Mouse (Mus musculus): ENCODE results near the gene Tbck.

The Tbck gene

DNA sequence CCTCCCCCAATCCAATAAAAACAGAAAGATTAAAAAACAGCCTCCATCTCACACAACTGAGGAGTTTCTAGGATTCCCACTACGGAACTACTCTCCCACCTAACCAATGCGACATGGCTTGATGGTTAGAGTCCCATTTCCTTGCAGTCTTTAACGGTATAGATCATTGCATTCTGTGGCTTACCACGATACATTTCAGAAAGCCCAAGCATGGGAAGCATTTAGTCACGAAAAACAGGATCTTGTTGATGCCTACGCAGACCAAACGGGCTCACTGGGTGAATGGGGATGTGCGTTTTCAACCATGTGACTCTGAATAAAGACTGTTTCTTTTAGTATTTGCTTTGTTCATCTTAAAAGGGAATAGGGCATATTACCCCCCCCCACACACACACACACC, 181.0 kb downstream of the Tbck start:
- intact Hi-C loops (cut with DNase I): no loop called here

DNA sequence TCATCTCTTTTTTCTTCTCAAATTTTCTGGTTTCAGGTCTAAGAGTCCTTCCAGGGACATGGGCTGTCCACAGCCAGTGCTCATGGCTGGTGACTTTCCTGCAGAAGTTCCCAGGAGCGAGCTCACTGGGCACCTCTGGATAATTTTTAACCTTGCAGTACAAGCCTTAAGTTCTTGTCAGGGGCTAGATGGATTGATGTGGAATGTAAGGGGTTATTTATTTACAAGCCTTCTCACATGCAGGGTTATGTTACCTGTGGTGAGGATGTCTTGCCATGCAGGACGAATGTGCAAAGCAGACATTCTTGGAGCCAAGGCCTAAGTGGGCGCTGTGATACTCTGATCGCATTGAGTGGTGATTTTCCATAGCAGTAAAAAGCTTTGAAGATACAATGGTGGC, 181.7 kb downstream of the Tbck start:
- intact Hi-C loops (cut with DNase I): no loop called here

GRCm38 (mm10) chr3:132866984-132867383, 183.0 kb downstream of the Tbck start:
- intact Hi-C loops (cut with DNase I): no loop called here

- intact Hi-C loops (cut with DNase I): no loop called here
Measured at GRCm38 (mm10) chr3:132868838-132869237, 184.9 kb downstream of the Tbck start.

DNA sequence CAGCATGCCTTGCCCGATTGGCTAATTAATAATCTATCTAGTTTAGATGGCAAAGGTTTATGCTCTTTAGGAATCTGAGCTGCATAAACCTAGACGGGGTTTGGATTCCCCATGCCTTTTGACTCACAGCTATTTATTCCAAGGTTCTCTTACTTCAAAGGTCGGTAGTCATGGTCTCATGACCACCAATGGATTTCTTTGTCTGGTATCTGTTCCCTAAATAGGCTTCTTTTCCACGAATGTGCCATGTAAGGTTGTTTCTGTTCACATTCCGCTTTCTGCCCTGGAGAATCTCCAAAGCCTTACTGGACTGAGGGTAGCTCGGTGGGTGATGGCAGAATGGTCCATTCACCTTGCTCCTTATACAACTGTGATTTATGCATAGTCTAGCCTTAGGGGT, 186.1 kb downstream of the Tbck start:
- intact Hi-C loops (cut with DNase I): no loop called here

- intact Hi-C loops (cut with DNase I): no loop called here
Measured at GRCm38 (mm10) chr3:132871318-132871904, 187.5 kb downstream of the Tbck start.

DNA sequence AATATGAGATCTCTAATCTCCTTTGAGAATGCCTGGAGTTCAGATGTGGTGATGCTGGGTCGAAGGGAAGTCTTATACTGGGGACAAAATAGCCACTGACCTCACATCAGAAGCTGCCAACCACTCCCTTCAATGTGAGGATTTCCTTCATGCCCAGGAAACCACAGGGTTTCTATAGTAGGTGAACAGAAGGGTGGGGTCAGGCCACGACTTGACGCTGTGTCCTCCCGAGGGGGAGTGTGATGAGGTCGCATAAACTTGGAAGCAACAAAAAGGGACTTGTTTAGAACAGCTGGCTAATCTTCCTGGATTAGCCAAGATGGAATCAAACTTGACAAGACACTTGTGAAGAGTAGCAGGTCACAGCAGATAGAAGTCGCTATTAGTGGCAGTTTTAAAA, 189.3 kb downstream of the Tbck start:
- intact Hi-C loops (cut with DNase I): no loop called here

- intact Hi-C loops (cut with DNase I): no loop called here
Measured at GRCm38 (mm10) chr3:132876011-132876708, 192.2 kb downstream of the Tbck start.

GRCm38 (mm10) chr3:132876933-132877676, 193.2 kb downstream of the Tbck start:
- intact Hi-C loops (cut with DNase I): no loop called here

GRCm38 (mm10) chr3:132880361-132880760, 196.4 kb downstream of the Tbck start:
- intact Hi-C loops (cut with DNase I): no loop called here

- intact Hi-C loops (cut with DNase I): no loop called here
Measured at GRCm38 (mm10) chr3:132880826-132881225, 196.9 kb downstream of the Tbck start.

GRCm38 (mm10) chr3:132883256-132883655, 199.3 kb downstream of the Tbck start:
- intact Hi-C loops (cut with DNase I): no loop called here

- intact Hi-C loops (cut with DNase I): no loop called here
Measured at GRCm38 (mm10) chr3:132884459-132884858, 200.5 kb downstream of the Tbck start.

GRCm38 (mm10) chr3:132886419-132887050, 202.6 kb downstream of the Tbck start:
- intact Hi-C loops (cut with DNase I): no loop called here

DNA sequence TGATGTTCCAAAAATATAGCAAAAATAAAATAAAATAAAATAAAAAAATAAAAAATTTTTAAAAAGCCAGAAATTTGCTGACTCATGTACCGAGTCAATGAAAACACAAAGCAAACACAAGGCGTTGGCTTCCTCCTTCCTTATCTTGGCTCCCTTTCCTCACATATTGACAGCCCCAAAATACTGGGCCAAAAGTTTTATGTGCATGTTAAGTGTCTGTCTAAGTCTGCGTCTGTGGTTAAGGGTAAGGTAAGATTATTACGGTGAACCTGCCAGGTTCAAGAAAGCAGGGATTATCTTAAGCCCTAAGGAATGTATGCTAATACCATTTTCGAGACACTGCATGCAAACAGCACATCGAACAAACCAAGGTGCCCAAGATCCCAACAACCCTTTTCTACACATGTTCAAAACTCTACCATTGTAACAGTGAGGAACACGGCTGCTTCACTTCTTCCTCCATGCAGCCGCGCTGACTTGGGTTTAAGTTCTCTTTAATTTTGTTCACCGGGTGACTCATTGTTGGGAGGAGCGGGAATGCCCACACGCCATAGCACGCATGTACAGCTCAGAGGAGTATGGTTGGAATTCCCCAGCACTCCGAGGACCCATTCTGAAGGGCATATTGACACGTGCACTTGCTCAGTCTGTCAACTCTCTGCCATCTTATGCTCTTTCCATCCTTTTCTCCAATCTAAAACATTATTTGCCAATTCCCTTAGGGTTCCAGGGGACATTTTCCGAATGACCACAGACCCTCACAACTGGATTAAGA, 203.3 kb downstream of the Tbck start:
- intact Hi-C loops (cut with DNase I): no loop called here

Data from adrenal gland (tissue).